Mouse (Mus musculus): ENCODE measurements around the gene Acp5.
"Not testable (repeated sequence)": the region's sequence is repeated elsewhere in the genome, so short reads cannot be mapped to it uniquely, and the experiment has no call there.

Acp5 gene

DNA sequence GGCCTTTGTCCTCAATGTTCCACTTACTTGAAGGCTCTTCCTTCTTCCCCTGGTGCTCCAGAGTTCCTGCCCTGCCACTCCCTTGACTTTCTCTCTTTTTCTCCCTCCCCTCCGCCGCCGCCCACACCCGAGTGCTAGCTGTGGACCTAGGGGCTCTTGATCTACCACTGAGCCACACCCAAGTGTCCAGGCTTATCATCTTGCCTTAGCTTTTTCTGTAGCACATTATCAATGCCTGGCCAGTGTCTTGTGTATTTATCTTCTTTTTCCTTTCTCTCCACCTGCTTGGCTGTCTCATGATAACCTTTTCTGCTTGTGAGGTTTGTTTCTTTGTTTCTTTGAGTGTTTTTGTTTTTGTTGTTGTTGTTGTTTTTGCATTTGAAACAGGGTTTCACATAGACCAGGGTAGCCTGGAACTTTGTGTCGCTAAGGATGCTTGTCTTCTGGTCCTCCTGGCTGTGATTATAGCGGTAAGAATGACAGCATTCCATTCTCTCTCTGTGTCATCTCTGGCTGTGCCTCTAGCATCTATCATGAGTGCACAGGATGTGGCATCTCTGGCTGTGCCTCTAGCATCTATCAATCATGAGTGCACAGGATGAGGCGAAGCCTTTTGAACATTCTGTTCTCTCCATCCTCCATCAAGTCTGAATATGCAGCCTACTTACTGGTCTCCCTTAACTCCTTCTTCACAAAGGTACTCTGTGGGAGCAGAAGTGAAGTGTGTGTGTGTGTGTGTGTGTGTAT, at the start of gene Acp5:
TSS of gene Acp5 (minus strand) at position 68 of the 747 bp plus-strand sequence.
- DNase-seq (ENCODE audit: low read depth, low spot score) = no peak

DNA sequence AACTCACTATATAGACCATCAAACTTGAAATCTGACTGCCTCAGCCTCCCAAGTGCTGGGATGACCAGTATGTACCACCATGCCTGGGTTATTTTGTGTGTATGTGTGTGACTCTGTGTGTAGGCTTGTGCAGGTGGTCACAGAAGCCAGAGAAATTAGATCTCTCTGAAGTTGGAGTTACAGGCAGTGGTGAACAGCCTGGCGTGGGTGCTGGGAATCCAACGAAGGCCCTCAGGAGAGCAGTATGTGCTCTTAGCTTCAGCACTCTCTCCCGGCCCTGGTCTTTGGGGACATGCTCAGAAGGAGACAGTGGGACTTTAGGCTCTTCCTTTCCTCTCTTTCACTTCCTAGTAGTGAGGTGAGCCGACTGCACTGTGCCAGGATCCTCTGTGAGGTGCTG, 36.8 kb upstream of the Acp5 start:
- no peak for DNase-seq (ENCODE audit: low read depth, low spot score)

DNA sequence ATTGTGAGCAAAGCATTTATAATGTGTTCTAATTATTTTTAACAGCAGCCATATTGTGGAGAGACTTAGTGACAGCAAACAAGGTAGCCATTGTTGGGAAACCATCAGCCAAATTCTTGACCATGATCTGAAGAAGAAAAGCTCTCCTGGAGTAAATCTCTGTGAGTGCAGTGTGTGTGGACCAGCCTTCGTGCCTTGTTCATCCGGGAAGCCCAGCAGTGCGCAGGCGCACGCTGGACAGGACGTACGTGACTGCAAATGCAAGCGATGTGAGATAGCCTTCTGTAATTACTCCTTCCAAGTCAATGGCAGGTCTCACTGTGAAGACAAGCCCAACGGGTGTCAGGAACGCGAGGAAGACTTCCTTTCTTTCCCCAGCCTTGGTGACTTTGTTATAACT, 33.8 kb upstream of the Acp5 start:
- no peak for DNase-seq (ENCODE audit: low read depth, low spot score)

DNA sequence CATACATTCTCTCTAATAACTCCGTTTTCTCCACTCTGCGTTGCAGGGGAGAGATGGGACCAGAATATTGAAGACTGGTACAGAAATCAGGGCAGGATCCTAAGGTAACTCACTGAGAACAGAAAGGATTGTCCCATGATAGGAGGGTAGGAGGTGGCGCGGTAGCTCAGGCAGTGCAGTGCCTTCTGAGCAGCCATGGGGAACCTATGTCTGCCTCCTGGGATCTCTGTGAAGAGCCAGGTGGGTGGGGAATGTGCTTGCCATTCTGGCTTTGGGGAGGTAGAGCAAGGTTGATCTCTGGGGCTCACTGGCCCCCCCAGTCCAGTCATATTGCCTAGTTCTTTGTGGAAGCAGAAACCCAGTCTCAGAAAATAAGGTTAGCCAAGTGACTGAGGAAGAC, 32.2 kb upstream of the Acp5 start:
- DNase-seq (ENCODE audit: low read depth, low spot score) = no peak

DNA sequence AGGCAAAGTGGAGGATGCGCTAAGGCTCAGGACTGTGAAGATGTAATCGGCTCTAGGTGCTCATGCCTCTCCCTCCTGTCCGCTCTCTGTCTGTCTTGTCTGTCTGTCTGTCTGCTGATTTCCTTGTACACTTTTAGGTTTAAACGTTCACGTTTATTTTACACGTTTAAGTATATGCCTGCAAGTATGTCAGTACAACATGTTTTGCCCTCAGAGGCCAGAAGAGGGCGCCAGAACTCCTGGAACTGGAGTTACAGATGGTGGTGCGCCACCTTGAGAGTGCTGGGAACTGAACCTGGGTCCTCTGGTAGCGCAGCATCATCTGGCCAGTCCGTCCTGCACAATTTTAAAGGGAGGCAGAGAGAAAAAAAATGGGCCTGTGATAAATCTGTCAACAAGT, 31.2 kb upstream of the Acp5 start:
- no peak for DNase-seq (ENCODE audit: low read depth, low spot score)

DNA sequence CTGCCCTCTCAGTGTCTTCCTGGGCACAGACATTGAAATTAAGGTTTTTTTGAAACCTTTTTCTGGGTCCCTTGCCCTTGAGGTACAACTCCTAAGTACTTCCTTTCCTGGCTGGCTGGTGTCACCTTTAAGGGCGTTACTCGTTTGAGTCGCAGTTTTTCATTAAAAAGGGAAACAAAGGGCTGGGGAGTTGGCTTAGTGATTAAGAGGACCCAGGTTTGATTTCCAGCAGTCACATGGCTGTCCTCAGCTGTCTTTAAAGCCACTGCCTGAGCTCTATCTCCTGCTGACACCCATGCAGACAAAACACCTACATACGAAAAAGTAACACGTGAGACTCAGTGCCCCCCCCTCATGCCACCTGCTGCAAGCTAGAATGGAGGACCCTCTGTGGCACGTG, 30.5 kb upstream of the Acp5 start:
- DNase-seq (ENCODE audit: low read depth, low spot score) = no peak

DNA sequence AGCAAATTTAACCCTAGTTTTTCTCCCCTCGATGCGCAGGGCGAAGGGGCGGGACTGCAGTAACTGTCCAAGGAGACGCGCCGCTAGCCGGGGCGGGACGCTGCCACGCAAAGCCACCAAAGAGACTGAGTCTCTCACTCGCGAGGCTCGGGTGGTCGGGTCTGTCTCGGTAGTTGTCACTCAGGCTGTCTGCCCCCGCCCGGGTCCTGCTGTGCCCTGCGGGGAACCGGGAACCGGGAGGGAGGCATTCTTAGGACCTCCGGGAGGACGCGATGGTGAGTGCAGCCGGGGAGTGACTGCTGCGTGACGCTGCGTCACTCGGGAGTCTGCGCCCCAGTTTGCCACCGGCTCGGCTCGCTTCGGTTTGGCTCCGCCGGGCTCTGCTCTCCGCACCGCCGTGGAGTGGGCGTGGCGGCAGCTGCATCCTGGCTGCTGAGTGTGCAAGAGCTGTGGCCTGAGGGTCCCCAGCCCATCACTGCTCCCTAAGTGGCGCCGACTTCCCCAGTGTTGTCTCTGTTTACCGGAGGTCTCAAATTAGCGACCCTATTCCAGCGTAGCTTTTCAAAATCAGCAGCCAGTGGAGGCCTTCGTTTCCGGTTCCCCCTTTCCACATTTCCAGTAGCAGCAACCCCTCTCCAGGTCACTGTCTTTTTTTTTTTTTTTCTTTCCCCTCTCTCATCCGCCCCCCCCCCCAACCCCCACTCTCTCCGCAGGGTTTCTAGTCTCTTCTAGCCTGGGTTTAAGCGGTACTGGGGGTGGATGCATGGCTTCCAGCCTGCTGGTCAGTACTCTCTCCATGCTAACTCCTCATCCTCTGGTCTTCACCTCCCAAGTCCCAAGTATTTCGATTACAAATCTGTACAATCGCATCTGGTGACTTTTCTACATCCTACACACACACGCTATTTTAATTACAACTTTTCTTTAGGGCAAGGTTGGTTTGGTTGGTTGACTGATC, 29.5 kb upstream of the Acp5 start:
- DNase-seq (ENCODE audit: low read depth, low spot score) = no peak

DNA sequence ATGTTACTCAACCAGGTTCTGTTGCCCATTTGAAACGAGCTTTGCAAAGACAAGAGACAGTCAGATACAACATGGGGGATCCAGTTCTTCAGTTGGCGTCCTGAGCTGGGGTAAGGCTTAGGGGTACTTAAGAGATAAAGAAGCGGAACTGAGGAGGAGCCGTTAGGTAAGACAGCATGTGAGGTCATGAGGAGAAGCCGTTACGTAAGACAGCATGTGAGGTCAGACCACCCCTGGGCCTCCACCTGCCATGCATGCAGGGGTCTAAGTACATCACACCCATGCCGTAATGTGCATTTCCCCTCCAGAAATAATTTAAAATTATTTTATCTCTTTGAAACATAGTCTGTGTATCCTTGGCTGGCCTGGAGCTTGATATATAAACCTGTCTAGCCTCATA, 27.4 kb upstream of the Acp5 start:
- no peak for DNase-seq (ENCODE audit: low read depth, low spot score)

DNA sequence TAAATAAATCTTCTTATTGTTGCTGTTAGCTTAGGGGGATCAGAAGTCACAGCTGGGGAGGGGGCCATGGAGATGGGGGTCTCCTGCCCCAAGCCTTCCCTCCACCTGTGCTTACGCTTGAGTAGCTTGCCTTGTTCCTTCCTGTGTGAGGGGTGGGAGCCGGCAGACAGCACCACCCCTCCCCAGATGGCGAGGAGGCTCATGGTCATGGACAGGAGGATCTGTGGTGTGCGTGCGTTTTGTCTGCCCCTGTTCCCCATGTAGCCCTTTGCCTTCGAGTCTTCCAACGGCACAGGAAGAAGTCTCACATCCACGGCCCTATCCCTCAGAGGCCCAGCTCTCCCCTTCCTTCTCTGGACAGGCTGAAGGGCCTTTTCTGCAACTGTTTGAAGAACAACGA, 26.8 kb upstream of the Acp5 start:
- DNase-seq (ENCODE audit: low read depth, low spot score) = no peak

DNA sequence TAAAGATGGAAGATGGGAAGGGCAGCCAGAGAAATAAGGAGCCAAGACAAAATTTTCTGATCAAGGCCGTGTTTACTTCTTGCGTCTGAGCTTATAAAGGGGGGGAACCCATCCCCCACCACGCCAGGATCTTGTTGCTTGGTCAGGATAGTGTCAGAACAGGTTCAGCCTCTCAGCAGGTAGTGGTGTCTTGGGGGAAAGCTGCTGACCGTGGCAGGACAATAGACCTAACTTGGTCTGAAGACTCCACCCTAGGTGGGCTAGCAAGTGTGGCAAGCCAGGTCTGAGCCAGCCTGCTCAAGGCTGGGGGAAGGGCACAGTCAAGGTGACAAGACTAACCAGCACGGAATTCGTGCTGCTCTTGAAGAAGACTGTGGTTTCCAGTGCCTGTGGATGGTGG, 25.8 kb upstream of the Acp5 start:
- DNase-seq (ENCODE audit: low read depth, low spot score) = no peak

DNA sequence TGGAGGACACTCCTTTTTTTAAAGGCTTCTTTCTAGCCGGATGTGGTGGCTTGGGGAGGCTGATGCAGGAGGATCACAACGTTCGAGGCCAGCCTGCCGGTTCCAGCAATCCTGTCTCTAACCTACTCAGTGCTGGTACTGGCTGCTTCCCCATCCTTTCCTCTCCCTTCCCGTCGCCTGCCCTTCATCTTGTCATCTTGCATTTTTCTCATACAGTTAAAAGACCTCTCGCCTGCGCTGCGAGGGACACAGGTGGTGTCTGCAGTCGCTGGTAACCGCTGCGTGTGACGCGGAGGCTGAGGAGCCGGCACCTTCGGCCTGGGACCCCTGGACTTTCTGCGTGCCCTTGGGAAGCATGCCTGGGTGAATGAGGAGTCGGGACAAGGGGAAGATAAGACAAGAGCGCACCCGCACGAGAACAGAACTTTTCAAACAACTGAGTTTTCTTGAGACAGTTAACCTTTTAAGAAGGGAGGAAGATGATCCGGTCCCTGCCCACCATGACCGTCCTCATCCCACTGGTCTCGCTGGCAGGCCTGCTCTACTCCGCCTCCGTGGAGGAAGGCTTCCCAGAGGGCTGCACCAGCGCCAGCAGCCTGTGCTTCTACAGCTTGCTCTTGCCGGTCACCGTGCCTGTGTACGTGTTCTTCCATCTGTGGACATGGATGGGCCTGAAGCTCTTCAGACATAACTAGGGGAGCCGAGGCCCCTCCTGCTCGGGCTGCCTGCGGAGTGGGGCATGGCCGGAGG, 22.2 kb upstream of the Acp5 start:
- DNase-seq (ENCODE audit: low read depth, low spot score) = no peak

DNA sequence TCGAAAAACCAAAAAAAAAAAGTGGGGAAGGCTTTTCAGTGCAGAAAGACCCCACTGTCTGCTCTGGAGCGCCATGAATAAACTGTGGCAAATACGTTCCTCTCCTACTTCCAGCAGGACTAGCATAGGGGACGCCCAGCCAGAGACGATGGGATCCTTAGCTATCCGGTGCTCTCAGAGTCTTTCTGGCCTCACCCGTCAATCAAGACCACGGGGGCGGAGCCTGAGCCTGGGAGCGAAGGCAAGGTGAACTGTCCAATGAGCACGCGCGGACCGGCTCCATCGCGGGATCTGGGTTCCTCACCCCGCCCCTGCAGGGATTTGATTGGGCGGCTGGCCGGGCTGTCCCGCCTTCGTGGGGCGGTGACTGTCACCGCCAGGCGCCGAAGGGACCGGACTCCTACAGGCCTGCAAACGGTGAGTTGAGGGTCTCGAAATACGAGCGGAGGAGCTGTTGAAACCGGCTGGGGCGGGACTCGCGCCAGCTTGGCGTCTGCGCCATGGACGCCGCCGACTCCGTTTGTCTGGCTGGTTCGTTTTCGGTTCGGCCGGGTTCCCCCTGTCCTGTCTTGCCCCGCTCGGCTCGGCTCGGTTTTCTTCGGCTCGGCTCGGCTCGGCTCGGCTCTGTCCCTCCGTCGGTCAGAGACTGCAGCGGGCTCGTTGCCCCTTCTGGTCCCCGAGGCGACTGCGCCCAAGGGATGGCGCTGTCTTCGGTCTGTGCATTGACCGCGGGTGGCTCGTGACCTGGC, 21.2 kb upstream of the Acp5 start, which contains the start of gene Pigyl:
TSS of gene Pigyl (plus strand) at position 350 of the 749 bp plus-strand sequence.
- DNase-seq (ENCODE audit: low read depth, low spot score) = peak; percentile 98

DNA sequence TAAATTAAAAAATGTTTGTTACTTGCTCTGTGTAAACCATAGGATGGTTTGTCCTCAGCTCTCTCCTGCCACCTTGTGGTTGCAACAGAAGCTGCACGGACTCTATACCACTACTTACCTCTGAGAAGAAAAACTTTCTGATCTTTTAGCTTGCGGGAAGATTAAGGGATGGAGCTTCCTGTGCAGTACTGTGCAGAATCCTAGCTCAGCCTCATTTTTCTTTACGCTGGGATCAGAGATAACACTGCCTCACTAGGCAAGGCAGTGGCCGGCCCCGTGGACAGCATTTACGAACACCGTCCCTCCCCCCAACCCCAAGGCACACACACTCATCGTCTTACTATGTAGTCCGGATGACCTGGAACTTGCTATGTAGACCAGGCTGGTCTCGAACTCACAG, 20.1 kb upstream of the Acp5 start:
- DNase-seq (ENCODE audit: low read depth, low spot score) = peak; percentile 78

DNA sequence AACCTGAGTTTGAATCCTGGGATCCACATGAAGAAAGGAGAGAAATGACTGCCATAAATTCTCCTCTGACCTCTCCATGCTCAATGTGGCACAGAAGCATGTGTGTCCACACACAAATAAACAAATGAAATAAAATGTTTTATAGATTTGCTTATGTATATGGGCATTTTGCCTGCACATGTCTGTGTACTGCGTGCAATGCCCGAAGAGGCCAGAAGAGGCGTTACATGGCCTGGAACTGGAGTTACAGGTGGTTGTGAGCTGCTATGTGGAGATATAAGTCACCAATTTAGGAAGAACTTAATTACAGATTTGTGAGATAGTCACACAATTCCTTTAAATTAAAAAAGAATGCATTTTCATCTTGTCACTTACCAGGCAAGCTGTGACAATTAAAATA, 18.3 kb upstream of the Acp5 start:
- DNase-seq (ENCODE audit: low read depth, low spot score) = no peak

DNA sequence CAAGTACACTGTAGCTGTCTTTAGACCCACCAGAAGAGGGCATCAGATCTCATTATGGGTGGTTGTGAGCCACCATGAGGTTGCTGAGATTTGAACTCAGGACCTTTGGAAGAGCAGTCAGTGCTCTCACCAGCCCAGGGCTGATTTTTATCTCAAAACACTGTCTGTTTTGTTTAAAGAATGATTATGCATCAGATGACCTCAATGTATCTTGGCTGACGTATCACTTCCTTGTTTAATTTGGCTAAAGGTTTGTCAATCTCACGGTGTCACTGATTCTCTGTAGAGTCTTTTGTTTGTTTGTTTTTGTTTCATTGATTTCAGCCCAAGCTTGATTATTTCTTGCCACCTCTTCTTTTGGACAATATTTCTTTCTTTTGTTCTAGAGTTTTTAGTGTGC, 15.4 kb upstream of the Acp5 start:
- DNase-seq (ENCODE audit: low read depth, low spot score) = no peak

DNA sequence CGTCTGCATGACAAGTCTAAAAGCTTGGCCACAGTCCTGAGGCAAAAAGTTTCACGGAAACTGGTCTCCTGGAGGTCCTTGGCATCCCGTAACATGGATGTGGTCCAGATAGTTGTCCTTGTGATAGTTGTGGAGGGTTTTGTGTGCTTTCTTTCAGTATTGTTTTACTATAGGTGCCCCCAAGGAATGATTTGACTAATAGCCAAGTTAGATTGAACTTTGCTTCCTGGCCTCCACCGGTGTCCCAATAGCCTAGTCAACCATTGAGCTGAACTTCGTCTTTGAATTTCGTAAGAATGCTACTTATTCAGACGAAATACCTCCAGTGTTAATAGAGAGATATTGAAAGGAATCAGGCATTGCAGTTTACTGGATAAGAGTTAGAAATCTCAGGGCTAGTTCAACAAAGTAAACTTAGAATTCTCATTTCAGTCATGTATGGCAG, 14.8 kb upstream of the Acp5 start:
- DNase-seq (ENCODE audit: low read depth, low spot score) = not testable (repeated sequence)

DNA sequence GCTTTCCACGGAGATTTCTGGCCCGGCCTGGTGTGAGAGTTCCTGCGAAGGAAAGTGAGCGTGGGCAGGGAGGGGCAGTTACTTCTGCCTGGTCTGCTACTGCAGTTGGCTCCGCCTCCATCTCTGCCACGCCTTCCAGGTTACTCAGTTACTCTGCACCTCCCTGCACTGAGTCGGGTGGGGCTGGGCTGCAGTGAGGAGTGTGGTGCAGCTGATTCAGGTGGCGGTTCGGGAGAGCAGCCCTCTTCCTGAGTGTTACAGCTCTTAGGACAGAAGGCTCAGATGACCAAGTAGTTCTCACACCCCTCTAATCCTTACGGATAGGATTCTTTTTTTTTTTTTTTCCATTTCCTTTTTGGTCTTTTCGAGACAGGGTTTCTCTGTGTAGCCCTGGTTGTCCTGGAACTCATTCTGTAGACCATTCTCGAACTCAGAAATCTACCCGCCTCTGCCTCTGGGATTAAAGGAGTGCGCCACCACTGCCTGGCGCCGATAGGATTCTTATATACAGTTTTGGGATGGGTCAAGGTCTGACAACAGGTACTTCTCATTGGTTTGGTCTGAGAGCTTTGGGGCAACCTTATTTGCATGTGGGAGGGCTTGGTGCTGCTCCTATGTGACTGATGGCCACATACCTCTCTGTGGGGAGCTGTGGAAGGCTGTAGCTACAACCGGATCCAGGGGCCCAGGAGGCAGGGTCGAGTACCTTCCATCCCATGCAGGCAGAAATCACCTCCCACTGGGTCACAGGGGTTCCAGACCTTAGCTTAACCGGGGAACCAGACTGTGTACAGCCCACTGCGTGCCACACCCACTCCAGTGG, 14.1 kb upstream of the Acp5 start:
- DNase-seq (ENCODE audit: low read depth, low spot score) = no peak

DNA sequence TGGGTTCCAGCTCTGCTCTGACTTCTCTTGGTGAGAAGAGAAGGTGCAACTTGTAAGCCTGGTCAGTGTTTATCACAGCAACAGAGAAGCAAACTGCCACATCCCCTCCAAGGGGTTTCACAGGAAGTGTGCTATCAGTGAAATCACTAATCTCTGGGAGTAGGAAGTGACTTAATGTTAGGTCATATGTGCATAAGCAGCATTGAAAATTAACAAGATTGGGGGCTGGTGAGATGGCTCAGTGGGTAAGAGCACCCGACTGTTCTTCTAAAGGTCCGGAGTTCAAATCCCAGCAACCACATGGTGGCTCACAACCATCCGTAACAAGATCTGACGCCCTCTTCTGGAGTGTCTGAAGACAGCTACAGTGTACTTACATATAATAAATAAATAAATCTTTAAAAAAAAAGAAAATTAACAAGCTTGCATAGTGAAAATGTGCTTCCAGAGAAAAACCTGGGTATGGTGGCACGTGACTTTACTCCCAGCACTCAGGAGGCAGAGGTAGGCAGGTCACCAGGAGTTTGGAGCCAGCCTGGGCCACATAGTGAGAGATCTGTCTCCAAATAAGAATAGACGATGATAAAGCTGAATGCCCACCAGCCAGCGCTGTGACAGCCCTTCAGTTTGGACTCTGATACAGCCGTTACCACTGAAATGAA, 8.9 kb upstream of the Acp5 start:
- DNase-seq (ENCODE audit: low read depth, low spot score) = no peak

DNA sequence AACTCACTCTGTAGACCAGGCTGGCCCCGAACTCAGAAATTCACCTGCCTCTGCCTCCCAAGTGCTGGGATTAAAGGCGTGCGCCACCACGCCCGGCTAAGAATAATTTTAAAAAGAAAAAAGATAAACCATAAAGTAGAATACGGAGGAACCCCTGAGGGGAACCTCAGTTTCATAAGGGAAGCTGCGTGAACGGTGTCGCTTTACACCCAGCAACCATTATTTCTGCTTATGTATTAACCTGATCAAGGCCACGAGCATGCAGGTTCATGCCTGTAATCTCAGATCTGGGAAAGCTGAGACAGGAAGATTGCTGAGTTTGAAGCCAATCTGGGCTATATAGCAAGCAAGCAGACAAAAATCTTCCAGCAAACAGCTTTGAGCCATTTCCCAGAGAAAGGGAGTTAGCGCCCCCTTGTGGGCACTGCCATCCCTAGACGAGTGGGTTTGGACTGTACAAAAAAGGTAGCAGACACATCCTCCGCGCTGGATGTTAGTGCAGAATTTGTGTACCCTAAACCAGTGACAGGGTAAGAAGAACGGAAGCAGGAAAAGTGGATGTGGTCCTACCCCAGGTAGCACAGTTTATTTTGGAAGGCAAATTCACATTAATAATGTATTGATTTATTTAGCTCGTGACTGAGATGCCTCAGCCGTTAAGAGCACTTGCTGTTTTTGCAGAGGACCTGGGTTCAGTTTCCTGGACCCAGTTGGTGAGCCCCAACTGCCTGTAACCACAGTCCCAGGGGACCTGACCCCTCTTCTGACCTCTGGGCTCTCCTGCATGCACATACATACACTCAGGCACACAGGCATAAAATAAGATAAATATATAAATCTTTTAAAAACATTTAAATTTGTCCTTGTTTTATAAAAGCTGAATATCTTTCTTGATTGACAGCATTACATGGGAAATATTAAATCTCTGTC, 7.9 kb upstream of the Acp5 start:
- DNase-seq (ENCODE audit: low read depth, low spot score) = peak; percentile 87

Measured in forelimb bud, embryonic 11.5 days (tissue).